Mouse (Mus musculus) embryonic facial prominence, embryonic 13.5 days (tissue): ENCODE results near the gene Kirrel3. TPM values are rescaled to one million over a fixed set of nuclear protein-coding genes. Genes with fewer than 3 reads are reported as not detected.

Experiments
- ATAC-seq: fragments of 200-750 bp; cut with Nextera tagmentation; 2 replicates; pipeline ENCODE4 v1.8.0; 2017; ENCODE audit warnings: low read depth; ENCODE audit not compliant: insufficient number of reproducible peaks, insufficient read depth, low FRiP score, low TSS enrichment
- H3K27ac ChIP-seq: fragments of 300-500 bp; sonication (generic); 2 replicates; pipeline ENCODE4 v1.5.1; 2015; ENCODE audit warnings: moderate library complexity, mild to moderate bottlenecking, inconsistent platforms
- H3K27me3 ChIP-seq: fragments of 300-500 bp; sonication (generic); 2 replicates; pipeline ENCODE4 v1.6.1; 2015; ENCODE audit warnings: mild to moderate bottlenecking, inconsistent platforms
- H3K36me3 ChIP-seq: fragments of 300-500 bp; sonication (generic); 2 replicates; pipeline ENCODE4 v1.6.1; 2015; ENCODE audit warnings: mild to moderate bottlenecking, inconsistent platforms
- H3K4me1 ChIP-seq: fragments of 300-500 bp; sonication (generic); 2 replicates; pipeline ENCODE4 v1.6.1; 2015; ENCODE audit warnings: inconsistent platforms
- H3K4me2 ChIP-seq: fragments of 300-500 bp; sonication (generic); 2 replicates; pipeline ENCODE4 v1.6.1; 2015; ENCODE audit warnings: moderate library complexity, mild to moderate bottlenecking, inconsistent platforms
- H3K4me3 ChIP-seq: fragments of 300-500 bp; sonication (generic); 2 replicates; pipeline ENCODE4 v1.5.1; 2015; ENCODE audit warnings: mild to moderate bottlenecking, inconsistent platforms
- H3K9ac ChIP-seq: fragments of 300-500 bp; sonication (generic); 2 replicates; pipeline ENCODE4 v1.6.1; 2015; ENCODE audit warnings: mild to moderate bottlenecking, inconsistent platforms
- H3K9me3 ChIP-seq: fragments of 300-500 bp; sonication (generic); 2 replicates; pipeline ENCODE4 v1.6.1; 2016; ENCODE audit warnings: inconsistent platforms
- WGBS: fragments of 180-500 bp; shearing (Covaris S2); methylation state at CpG from one replicate; pipeline ENCODE4 v1.1.7; 2015; ENCODE audit warnings: mixed read lengths; 5-methylcytosine and 5-hydroxymethylcytosine counted together
- polyA plus RNA-seq: library from polyadenylated mRNA; unstranded; fragments of >200 nt; fragmentation: Nextera tagmentation; extraction: Ambion mirVana; gene quantifications from 2 replicates; pipeline ENCODE4 v1.2.1, GENCODE M21; 2015

Gene Kirrel3
- polyA plus RNA-seq, 1 experiment from 2014 or later: 7.9 TPM

- WGBS: 76% methylated on average over 8 of the region's 8 CpGs
- H3K9me3 ChIP-seq: no peaks in the 10 kb centered on the region
- peaks cover 9% of the 10 kb centered on the region for H3K4me1 ChIP-seq
- no peaks in the 10 kb centered on the region for H3K36me3 ChIP-seq
- 0 out of 2 replicates have a peak overlapping the region, but pooled peaks have one; percentile 4 for H3K27ac ChIP-seq
- H3K9ac ChIP-seq: no peak overlapping the region
- no peak for ATAC-seq
- H3K4me3 ChIP-seq: no peak overlapping the region
- no peaks in the 10 kb centered on the region for H3K27me3 ChIP-seq
- H3K4me2 ChIP-seq: no peak overlapping the region
These were observed 491.1 kb downstream of the Kirrel3 start for GRCm38 (mm10) chr9:34976596-34977462.

GRCm38 (mm10) chr9:34977700-34978099 lies 492.0 kb downstream of the Kirrel3 start:
- no peak for ATAC-seq
- H3K9ac ChIP-seq: no peak overlapping the region
- H3K36me3 ChIP-seq: no peaks in the 10 kb centered on the region
- peaks cover 9% of the 10 kb centered on the region for H3K4me1 ChIP-seq
- 76% methylated on average over 8 of the region's 8 CpGs for WGBS
- H3K27ac ChIP-seq: no peak overlapping the region
- H3K4me3 ChIP-seq: no peak overlapping the region
- no peaks in the 10 kb centered on the region for H3K27me3 ChIP-seq
- no peak overlapping the region for H3K4me2 ChIP-seq
- no peaks in the 10 kb centered on the region for H3K9me3 ChIP-seq

DNA sequence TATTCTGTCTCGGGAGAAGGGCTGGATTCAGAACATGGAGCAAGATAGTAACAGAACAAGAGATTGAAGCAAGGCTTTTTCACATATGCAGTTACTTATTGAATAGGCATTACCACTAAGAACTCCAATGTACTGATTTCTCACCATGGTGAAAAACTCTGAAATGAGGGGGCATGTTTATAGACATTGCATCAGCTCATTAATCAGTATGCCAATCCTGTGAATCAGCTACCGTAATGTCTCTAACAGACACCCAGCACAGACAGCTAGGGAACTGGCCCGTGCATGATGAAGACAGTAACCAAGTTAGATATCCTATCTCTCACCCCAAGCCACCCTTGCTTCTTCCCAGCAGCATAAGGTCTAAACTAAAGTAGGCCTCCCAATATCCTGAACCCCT lies 492.5 kb downstream of the Kirrel3 start:
- Histone ChIP-seq H3K9me3 (no peaks in the 10 kb centered on the region), H3K4me2 (no peak overlapping the region), H3K9ac (no peak overlapping the region), H3K36me3 (no peaks in the 10 kb centered on the region), H3K4me3 (no peak overlapping the region), H3K27me3 (no peaks in the 10 kb centered on the region), H3K27ac (no peak overlapping the region), H3K4me1 (peaks cover 9% of the 10 kb centered on the region)
- no peak for ATAC-seq
- 81% methylated on average over 3 of the region's 3 CpGs for WGBS

DNA sequence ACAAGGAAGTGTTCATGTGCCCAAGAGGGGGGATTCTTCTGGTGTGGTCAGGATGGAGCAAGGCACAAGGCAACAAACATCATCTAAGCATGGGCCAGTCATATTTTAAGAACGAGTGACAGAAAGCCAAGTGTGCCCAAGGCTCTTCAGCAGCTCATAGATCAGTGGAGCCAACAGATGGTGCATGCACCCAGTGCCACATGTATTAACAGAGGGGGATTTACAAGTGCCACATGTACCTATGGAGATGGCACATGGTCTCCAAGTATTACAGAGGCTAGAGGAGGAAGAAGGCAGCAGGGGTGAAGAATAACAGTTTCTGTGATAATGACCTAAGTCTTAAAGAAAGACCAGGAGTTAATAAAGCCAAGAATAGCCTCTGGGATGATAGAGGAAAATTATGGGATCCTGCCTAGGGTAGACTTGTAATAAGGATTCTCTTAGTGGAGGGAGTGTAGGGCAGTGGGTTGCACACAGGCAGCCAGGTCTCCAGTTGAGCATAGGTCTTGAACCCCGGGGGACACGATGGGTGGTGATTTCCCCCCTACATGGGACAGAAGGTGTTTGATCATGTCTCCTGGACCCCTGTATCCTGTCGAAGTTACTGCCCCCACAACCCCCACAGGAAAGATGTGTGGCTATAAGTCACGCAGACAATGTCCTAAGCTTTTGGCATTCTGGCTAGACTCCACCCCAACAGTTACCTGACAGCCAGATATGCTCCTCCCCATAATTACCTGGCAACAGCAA lies 495.0 kb downstream of the Kirrel3 start:
- Histone ChIP-seq H3K27me3 (peaks cover 4% of the 10 kb centered on the region; the same call in 1 of the 2 replicates), H3K4me2 (no peak overlapping the region), H3K36me3 (no peaks in the 10 kb centered on the region), H3K9ac (no peak overlapping the region), H3K9me3 (no peaks in the 10 kb centered on the region), H3K4me1 (peaks cover 9% of the 10 kb centered on the region), H3K27ac (no peak overlapping the region), H3K4me3 (no peak overlapping the region)
- 78% methylated on average over 5 of the region's 5 CpGs for WGBS
- no peak for ATAC-seq

GRCm38 (mm10) chr9:34983513-34984462 lies 498.1 kb downstream of the Kirrel3 start:
- 37% methylated on average over 12 of the region's 12 CpGs for WGBS
- Histone ChIP-seq H3K9me3 (no peaks in the 10 kb centered on the region), H3K4me1 (no peaks in the 10 kb centered on the region), H3K27ac (no peak overlapping the region), H3K27me3 (peaks cover 4% of the 10 kb centered on the region; the same call in 1 of the 2 replicates), H3K4me2 (peak overlapping the region; percentile 32; the same call in 1 of the 2 replicates), H3K4me3 (no peak overlapping the region), H3K9ac (no peak overlapping the region), H3K36me3 (no peaks in the 10 kb centered on the region)
- no peak for ATAC-seq

DNA sequence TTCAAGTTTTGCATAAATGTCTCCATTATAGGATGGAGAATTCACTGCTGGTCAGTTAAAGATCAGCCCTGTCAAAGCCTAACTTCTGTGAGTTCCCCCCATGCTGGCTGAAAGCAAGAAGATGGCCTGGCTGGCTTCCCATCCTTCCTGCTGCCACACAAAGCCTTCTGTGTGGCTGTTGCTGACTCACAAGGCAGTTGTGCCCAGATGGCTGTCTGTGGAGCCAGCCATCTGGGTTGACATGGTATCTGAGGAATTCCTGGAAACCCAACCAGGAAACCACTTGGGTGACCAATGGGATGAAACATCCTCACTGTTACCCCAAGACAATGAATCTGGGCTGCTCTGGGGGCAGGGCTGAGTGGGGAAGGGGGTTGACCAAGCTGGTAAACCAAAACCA lies 500.5 kb downstream of the Kirrel3 start:
- no peak overlapping the region for H3K27ac ChIP-seq
- H3K9me3 ChIP-seq: no peaks in the 10 kb centered on the region
- H3K4me1 ChIP-seq: no peaks in the 10 kb centered on the region
- H3K27me3 ChIP-seq: peaks cover 4% of the 10 kb centered on the region; the same call in 1 of the 2 replicates
- no peak overlapping the region for H3K4me2 ChIP-seq
- H3K9ac ChIP-seq: no peak overlapping the region
- H3K36me3 ChIP-seq: no peaks in the 10 kb centered on the region
- no peak for ATAC-seq
- H3K4me3 ChIP-seq: no peak overlapping the region

- H3K27me3 ChIP-seq: peaks cover 4% of the 10 kb centered on the region; the same call in 1 of the 2 replicates
- WGBS: 89% methylated on average over 12 of the region's 12 CpGs
- no peak overlapping the region for H3K4me2 ChIP-seq
- H3K4me1 ChIP-seq: no peaks in the 10 kb centered on the region
- no peak overlapping the region for H3K9ac ChIP-seq
- H3K36me3 ChIP-seq: no peaks in the 10 kb centered on the region
- no peak overlapping the region for H3K4me3 ChIP-seq
- no peaks in the 10 kb centered on the region for H3K9me3 ChIP-seq
- no peak for ATAC-seq
- no peak overlapping the region for H3K27ac ChIP-seq
These were observed 501.9 kb downstream of the Kirrel3 start for GRCm38 (mm10) chr9:34987422-34988148.

- H3K4me2 ChIP-seq: no peak overlapping the region
- no peak overlapping the region for H3K4me3 ChIP-seq
- H3K9me3 ChIP-seq: no peaks in the 10 kb centered on the region
- ATAC-seq: no peak
- H3K36me3 ChIP-seq: no peaks in the 10 kb centered on the region
- peaks cover 4% of the 10 kb centered on the region; the same call in 1 of the 2 replicates for H3K27me3 ChIP-seq
- no peak overlapping the region for H3K9ac ChIP-seq
- H3K4me1 ChIP-seq: peaks cover 2% of the 10 kb centered on the region; the same call in 1 of the 2 replicates
- WGBS: 72% methylated on average over 3 of the region's 3 CpGs
- no peak overlapping the region for H3K27ac ChIP-seq
These were observed 503.0 kb downstream of the Kirrel3 start for GRCm38 (mm10) chr9:34988683-34989082.

DNA sequence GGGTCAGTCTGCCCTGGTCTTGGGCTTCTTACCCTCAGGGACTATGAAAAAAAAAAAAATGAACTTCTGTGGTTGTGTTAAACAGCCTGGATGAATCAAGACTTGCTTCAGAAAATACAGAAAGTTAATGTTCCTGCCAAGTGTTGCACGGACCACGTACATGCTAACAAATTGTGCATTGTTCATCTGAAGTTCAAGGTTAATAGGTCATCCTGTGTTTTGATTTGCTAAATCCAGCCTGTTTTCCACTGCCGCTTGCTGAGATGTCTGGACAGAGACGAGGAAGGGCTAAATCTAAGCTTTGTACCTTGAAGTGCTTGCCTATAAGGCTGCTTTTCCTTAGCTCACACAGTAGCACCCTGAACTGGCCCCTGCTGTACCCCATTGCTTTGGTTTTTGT lies 506.5 kb downstream of the Kirrel3 start:
- Histone ChIP-seq H3K36me3 (no peaks in the 10 kb centered on the region), H3K4me2 (no peak overlapping the region), H3K27me3 (no peaks in the 10 kb centered on the region), H3K4me1 (peaks cover 19% of the 10 kb centered on the region), H3K27ac (no peak overlapping the region), H3K4me3 (no peak overlapping the region), H3K9me3 (no peaks in the 10 kb centered on the region), H3K9ac (no peak overlapping the region)
- ATAC-seq: no peak
- WGBS: 25% methylated on average over 4 of the region's 4 CpGs

DNA sequence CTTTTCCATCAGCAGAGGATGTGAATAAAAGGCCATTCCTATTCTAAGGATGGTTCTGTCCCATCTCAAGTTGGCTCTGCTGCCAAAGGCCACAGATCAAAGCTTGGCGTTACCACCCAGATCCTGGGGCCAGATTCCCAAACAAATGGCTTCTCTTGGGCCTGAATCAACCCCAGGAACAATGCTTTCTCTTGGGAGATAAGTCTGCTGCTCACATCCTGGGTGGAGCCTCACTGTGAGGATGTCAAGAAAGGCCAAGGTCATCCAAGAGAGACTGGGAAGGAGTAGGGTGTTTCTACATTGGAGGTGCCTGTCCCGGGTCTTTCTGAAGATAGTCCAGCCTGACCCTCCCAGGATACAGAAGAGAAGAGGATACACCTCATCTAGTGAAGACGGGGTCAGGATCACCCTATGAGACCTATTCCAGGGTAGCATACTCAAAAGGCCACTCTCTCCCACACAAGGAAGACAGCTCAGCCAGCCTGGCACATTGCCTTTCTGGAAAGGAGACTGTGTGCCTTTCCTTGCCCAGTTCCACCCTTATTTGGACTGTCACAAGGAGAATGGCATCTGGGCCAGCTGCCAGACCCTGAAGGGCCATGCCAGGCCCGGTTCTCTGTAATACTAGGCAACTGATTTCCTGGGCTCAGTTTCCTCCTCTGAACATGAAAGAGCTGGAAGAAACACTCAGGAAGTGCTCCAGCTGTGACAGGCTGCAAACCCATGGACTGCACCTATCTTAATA lies 507.9 kb downstream of the Kirrel3 start:
- WGBS: 72% methylated on average over 4 of the region's 4 CpGs
- peaks cover 28% of the 10 kb centered on the region for H3K4me1 ChIP-seq

More for the DNA sequence above, 507.9 kb downstream of the Kirrel3 start:
- Histone ChIP-seq H3K9me3 (no peaks in the 10 kb centered on the region), H3K4me3 (no peak overlapping the region), H3K27ac (no peak overlapping the region), H3K27me3 (no peaks in the 10 kb centered on the region), H3K4me2 (no peak overlapping the region), H3K9ac (no peak overlapping the region), H3K36me3 (no peaks in the 10 kb centered on the region)
- ATAC-seq: no peak
